Mouse (Mus musculus): ENCODE measurements around the gene Macrod1. TPM values are rescaled to one million over a fixed set of nuclear protein-coding genes. Genes with fewer than 3 reads are reported as not detected.

Macrod1 gene
- polyA plus RNA-seq, 1 experiment from 2014 or later: 3.3 TPM

DNA sequence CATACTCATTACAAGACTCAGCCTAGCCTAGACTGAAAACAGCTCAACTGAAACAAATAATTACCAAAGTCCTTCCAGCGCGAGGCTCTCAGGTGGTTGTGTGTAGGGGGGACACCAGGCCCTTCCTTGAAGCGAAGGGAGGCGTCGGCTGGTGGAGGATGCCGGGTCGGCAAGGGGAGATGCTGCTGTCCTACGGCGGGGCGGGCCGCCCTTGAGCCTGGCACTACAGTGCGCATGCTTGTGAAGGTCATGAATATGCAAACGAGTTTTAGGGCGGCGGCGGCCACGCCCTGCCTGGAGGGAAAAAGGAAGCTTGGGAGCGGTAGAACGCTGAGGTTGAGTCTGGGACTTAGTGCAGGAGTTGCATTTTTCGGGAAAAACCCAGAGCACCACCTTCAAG lies 87.2 kb downstream of the Macrod1 start:
- Histone ChIP-seq H3K36me3 (ENCODE audit: control insufficient read depth, insufficient read depth, low read length) (no peaks in the 10 kb centered on the region), H3K27ac (ENCODE audit: low read depth, low read length) (no peak overlapping the region; the same call in 1 of the 2 replicates), H3K4me1 (ENCODE audit: control insufficient read depth, insufficient read depth, low read length) (peaks cover 43% of the 10 kb centered on the region), H3K4me2 (ENCODE audit: low read depth) (peak overlapping the region; percentile 49), H3K9me3 (ENCODE audit: control insufficient read depth, low read length) (no peaks in the 10 kb centered on the region), H3K9ac (ENCODE audit: low read length) (peak overlapping the region; percentile 20; the same call in 1 of the 2 replicates), H3K27me3 (ENCODE audit: control insufficient read depth, insufficient read depth, low read length) (peaks cover 5% of the 10 kb centered on the region; the same call in 1 of the 2 replicates), H3K4me3 (ENCODE audit: low read depth, low read length) (peak overlapping the region; percentile 19; the same call in 1 of the 2 replicates)
- under 1% methylated on average over 20 of the region's 20 CpGs for WGBS
- ATAC-seq (ENCODE audit: insufficient read depth, low FRiP score, low TSS enrichment) (peak; percentile 64), DNase-seq (ENCODE audit: low spot score) (peak; percentile 81)

GRCm38 (mm10) chr19:7144458-7144857 lies 87.8 kb downstream of the Macrod1 start:
- peaks cover 5% of the 10 kb centered on the region; the same call in 1 of the 2 replicates for H3K27me3 ChIP-seq (ENCODE audit: control insufficient read depth, insufficient read depth, low read length)
- no peaks in the 10 kb centered on the region for H3K9me3 ChIP-seq (ENCODE audit: control insufficient read depth, low read length)
- no peaks in the 10 kb centered on the region for H3K36me3 ChIP-seq (ENCODE audit: control insufficient read depth, insufficient read depth, low read length)
- peak overlapping the region; percentile 49 for H3K4me2 ChIP-seq (ENCODE audit: low read depth)
- no peak for ATAC-seq (ENCODE audit: insufficient read depth, low FRiP score, low TSS enrichment)
- WGBS: 74% methylated on average over 3 of the region's 3 CpGs
- no peak overlapping the region for H3K4me3 ChIP-seq (ENCODE audit: low read depth, low read length)
- DNase-seq (ENCODE audit: low spot score): no peak
- no peak overlapping the region for H3K9ac ChIP-seq (ENCODE audit: low read length)
- H3K4me1 ChIP-seq (ENCODE audit: control insufficient read depth, insufficient read depth, low read length): peaks cover 43% of the 10 kb centered on the region
- no peak overlapping the region for H3K27ac ChIP-seq (ENCODE audit: low read depth, low read length)

DNA sequence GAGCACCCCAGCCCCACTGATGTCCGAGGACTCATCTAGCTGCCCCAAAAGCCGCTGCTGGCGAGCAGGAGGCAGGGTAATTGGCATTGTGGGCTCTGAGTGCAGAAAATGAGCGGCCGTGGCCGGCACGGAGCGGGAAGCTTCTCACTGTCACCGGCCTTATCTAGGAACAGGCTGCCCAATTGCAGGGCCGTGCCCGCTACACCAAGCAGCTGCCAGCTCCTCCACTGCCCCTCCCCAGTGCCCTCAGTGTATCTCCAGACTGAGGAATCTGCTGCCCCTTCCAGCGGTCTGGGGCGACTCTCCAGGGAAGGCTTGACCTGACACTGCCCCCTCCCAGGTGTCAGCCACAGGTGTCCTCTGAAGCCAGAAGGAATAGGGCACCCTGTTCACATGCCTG lies 89.8 kb downstream of the Macrod1 start:
- peaks cover 36% of the 10 kb centered on the region for H3K4me1 ChIP-seq (ENCODE audit: control insufficient read depth, insufficient read depth, low read length)
- DNase-seq (ENCODE audit: low spot score): no peak
- H3K4me2 ChIP-seq (ENCODE audit: low read depth): no peak overlapping the region
- H3K9ac ChIP-seq (ENCODE audit: low read length): no peak overlapping the region
- no peak overlapping the region for H3K27ac ChIP-seq (ENCODE audit: low read depth, low read length)
- 78% methylated on average over 13 of the region's 13 CpGs for WGBS
- no peak for ATAC-seq (ENCODE audit: insufficient read depth, low FRiP score, low TSS enrichment)
- no peak overlapping the region for H3K4me3 ChIP-seq (ENCODE audit: low read depth, low read length)
- H3K36me3 ChIP-seq (ENCODE audit: control insufficient read depth, insufficient read depth, low read length): no peaks in the 10 kb centered on the region
- H3K9me3 ChIP-seq (ENCODE audit: control insufficient read depth, low read length): no peaks in the 10 kb centered on the region
- peaks cover 5% of the 10 kb centered on the region; the same call in 1 of the 2 replicates for H3K27me3 ChIP-seq (ENCODE audit: control insufficient read depth, insufficient read depth, low read length)

- Histone ChIP-seq H3K27ac (ENCODE audit: low read depth, low read length) (no peak overlapping the region), H3K9me3 (ENCODE audit: control insufficient read depth, low read length) (no peaks in the 10 kb centered on the region), H3K27me3 (ENCODE audit: control insufficient read depth, insufficient read depth, low read length) (peaks cover 5% of the 10 kb centered on the region; the same call in 1 of the 2 replicates), H3K4me2 (ENCODE audit: low read depth) (no peak overlapping the region), H3K4me3 (ENCODE audit: low read depth, low read length) (no peak overlapping the region), H3K9ac (ENCODE audit: low read length) (no peak overlapping the region), H3K36me3 (ENCODE audit: control insufficient read depth, insufficient read depth, low read length) (no peaks in the 10 kb centered on the region), H3K4me1 (ENCODE audit: control insufficient read depth, insufficient read depth, low read length) (peaks cover 33% of the 10 kb centered on the region)
- no peak for ATAC-seq (ENCODE audit: insufficient read depth, low FRiP score, low TSS enrichment)
- no peak for DNase-seq (ENCODE audit: low spot score)
- 50% methylated on average over 4 of the region's 4 CpGs for WGBS
These were observed 91.5 kb downstream of the Macrod1 start for GRCm38 (mm10) chr19:7148096-7148495.

- Histone ChIP-seq H3K4me3 (ENCODE audit: low read depth, low read length) (no peak overlapping the region), H3K4me1 (ENCODE audit: control insufficient read depth, insufficient read depth, low read length) (peaks cover 33% of the 10 kb centered on the region), H3K27me3 (ENCODE audit: control insufficient read depth, insufficient read depth, low read length) (peaks cover 5% of the 10 kb centered on the region; the same call in 1 of the 2 replicates), H3K36me3 (ENCODE audit: control insufficient read depth, insufficient read depth, low read length) (no peaks in the 10 kb centered on the region), H3K9me3 (ENCODE audit: control insufficient read depth, low read length) (no peaks in the 10 kb centered on the region), H3K4me2 (ENCODE audit: low read depth) (no peak overlapping the region), H3K27ac (ENCODE audit: low read depth, low read length) (no peak overlapping the region), H3K9ac (ENCODE audit: low read length) (no peak overlapping the region)
- no peak for ATAC-seq (ENCODE audit: insufficient read depth, low FRiP score, low TSS enrichment)
- WGBS: 70% methylated on average over 8 of the region's 8 CpGs
- no peak for DNase-seq (ENCODE audit: low spot score)
These were observed 92.0 kb downstream of the Macrod1 start for GRCm38 (mm10) chr19:7148541-7149085.

- H3K4me3 ChIP-seq (ENCODE audit: low read depth, low read length): no peak overlapping the region
- no peak overlapping the region for H3K4me2 ChIP-seq (ENCODE audit: low read depth)
- 0 out of 2 replicates have a peak overlapping the region, but pooled peaks have one; percentile 11 for H3K27ac ChIP-seq (ENCODE audit: low read depth, low read length)
- H3K9me3 ChIP-seq (ENCODE audit: control insufficient read depth, low read length): no peaks in the 10 kb centered on the region
- ATAC-seq (ENCODE audit: insufficient read depth, low FRiP score, low TSS enrichment) (no peak), DNase-seq (ENCODE audit: low spot score) (no peak)
- H3K36me3 ChIP-seq (ENCODE audit: control insufficient read depth, insufficient read depth, low read length): no peaks in the 10 kb centered on the region
- 57% methylated on average over 7 of the region's 7 CpGs for WGBS
- peaks cover 31% of the 10 kb centered on the region for H3K4me1 ChIP-seq (ENCODE audit: control insufficient read depth, insufficient read depth, low read length)
- peaks cover 5% of the 10 kb centered on the region; the same call in 1 of the 2 replicates for H3K27me3 ChIP-seq (ENCODE audit: control insufficient read depth, insufficient read depth, low read length)
- no peak overlapping the region for H3K9ac ChIP-seq (ENCODE audit: low read length)
These were observed 92.6 kb downstream of the Macrod1 start for GRCm38 (mm10) chr19:7149158-7149685.

- no peaks in the 10 kb centered on the region for H3K36me3 ChIP-seq (ENCODE audit: control insufficient read depth, insufficient read depth, low read length)
- H3K4me2 ChIP-seq (ENCODE audit: low read depth): no peak overlapping the region
- no peaks in the 10 kb centered on the region for H3K27me3 ChIP-seq (ENCODE audit: control insufficient read depth, insufficient read depth, low read length)
- DNase-seq (ENCODE audit: low spot score): no peak
- ATAC-seq (ENCODE audit: insufficient read depth, low FRiP score, low TSS enrichment): no peak
- 74% methylated on average over 7 of the region's 7 CpGs for WGBS
- no peak overlapping the region for H3K9ac ChIP-seq (ENCODE audit: low read length)
- H3K4me3 ChIP-seq (ENCODE audit: low read depth, low read length): no peak overlapping the region
- no peak overlapping the region for H3K27ac ChIP-seq (ENCODE audit: low read depth, low read length)
- no peaks in the 10 kb centered on the region for H3K9me3 ChIP-seq (ENCODE audit: control insufficient read depth, low read length)
- peaks cover 37% of the 10 kb centered on the region for H3K4me1 ChIP-seq (ENCODE audit: control insufficient read depth, insufficient read depth, low read length)
These were observed 94.8 kb downstream of the Macrod1 start for GRCm38 (mm10) chr19:7151300-7151926.

- H3K27me3 ChIP-seq (ENCODE audit: control insufficient read depth, insufficient read depth, low read length): no peaks in the 10 kb centered on the region
- H3K27ac ChIP-seq (ENCODE audit: low read depth, low read length): no peak overlapping the region
- H3K9ac ChIP-seq (ENCODE audit: low read length): no peak overlapping the region
- 82% methylated on average over 6 of the region's 6 CpGs for WGBS
- DNase-seq (ENCODE audit: low spot score) (no peak), ATAC-seq (ENCODE audit: insufficient read depth, low FRiP score, low TSS enrichment) (no peak)
- peaks cover 38% of the 10 kb centered on the region for H3K4me1 ChIP-seq (ENCODE audit: control insufficient read depth, insufficient read depth, low read length)
- no peak overlapping the region for H3K4me3 ChIP-seq (ENCODE audit: low read depth, low read length)
- no peaks in the 10 kb centered on the region for H3K36me3 ChIP-seq (ENCODE audit: control insufficient read depth, insufficient read depth, low read length)
- no peaks in the 10 kb centered on the region for H3K9me3 ChIP-seq (ENCODE audit: control insufficient read depth, low read length)
- no peak overlapping the region for H3K4me2 ChIP-seq (ENCODE audit: low read depth)
These were observed 95.5 kb downstream of the Macrod1 start for GRCm38 (mm10) chr19:7151927-7152653.
